In genomic region chr17:47738879-47739798, GRCm38 (mm10) we compare ENCODE assay signal across 8 mouse cellular contexts. TPM values are rescaled to one million over a fixed set of nuclear protein-coding genes. Genes with fewer than 3 reads are reported as not detected.
DNase-seq lines count a peak whose midpoint lies in the region; ATAC-seq and TF ChIP-seq lines count a peak whose summit lies in the region.

No protein-coding gene starts in this region.

- peaks cover 5% of the 10 kb centered on the region; the same call in 1 of the 2 replicates for H3K4me1 ChIP-seq in liver, adult 2 months (ENCODE audit: control insufficient read depth, insufficient read depth, low read length)
- H3K4me1 ChIP-seq in forebrain, embryonic 15.5 days = peaks cover 19% of the 10 kb centered on the region
- peaks cover 14% of the 10 kb centered on the region for H3K4me1 ChIP-seq in kidney, embryonic 14.5 days (ENCODE audit: control insufficient read depth, insufficient read depth, low read length)
- H3K4me1 ChIP-seq in stomach, embryonic 14.5 days (ENCODE audit: control insufficient read depth, insufficient read depth, low read length) = peaks cover 6% of the 10 kb centered on the region; the same call in 1 of the 2 replicates

- H3K36me3 ChIP-seq in liver, adult 2 months (ENCODE audit: control insufficient read depth, insufficient read depth, low read length) = no peaks in the 10 kb centered on the region
- H3K36me3 ChIP-seq in forebrain, embryonic 15.5 days = no peaks in the 10 kb centered on the region
- no peaks in the 10 kb centered on the region for H3K36me3 ChIP-seq in kidney, embryonic 14.5 days (ENCODE audit: control insufficient read depth, insufficient read depth, low read length)
- no peaks in the 10 kb centered on the region; the same call in 1 of the 2 replicates for H3K36me3 ChIP-seq in macrophage (ENCODE audit: inconsistent target)
- no peaks in the 10 kb centered on the region for H3K36me3 ChIP-seq in stomach, embryonic 14.5 days (ENCODE audit: control insufficient read depth, insufficient read depth, low read length)

- 64% methylated on average over 20 of the region's 20 CpGs for WGBS in liver, adult 2 months
- 8% methylated on average over 20 of the region's 20 CpGs for WGBS in forebrain, embryonic 15.5 days
- 3% methylated on average over 20 of the region's 20 CpGs for WGBS in kidney, embryonic 14.5 days
- 22% methylated on average over 20 of the region's 20 CpGs for WGBS in macrophage (ENCODE audit: missing documents)
- WGBS in stomach, embryonic 14.5 days = 12% methylated on average over 20 of the region's 20 CpGs

- ATAC-seq in forebrain, embryonic 15.5 days (replicated peaks) = no peak
- ATAC-seq in kidney, embryonic 14.5 days (ENCODE audit: low FRiP score, low TSS enrichment) = no peak
- no peak for ATAC-seq in stomach, embryonic 14.5 days (ENCODE audit: insufficient number of reproducible peaks, insufficient read depth, low FRiP score, low read depth)
- no peak for ATAC-seq in megakaryocyte progenitor cell, adult 5-6 weeks (replicated peaks; ENCODE audit: poor library complexity)

- H3K4me3 ChIP-seq in liver, adult 2 months (ENCODE audit: insufficient read depth, low read depth, low read length) = peak overlapping the region; percentile 84; the same call in 1 of the 2 replicates
- H3K4me3 ChIP-seq in forebrain, embryonic 15.5 days = peak overlapping the region; percentile 66
- H3K4me3 ChIP-seq in kidney, embryonic 14.5 days (ENCODE audit: low read length) = peak overlapping the region; percentile 74
- H3K4me3 ChIP-seq in macrophage (ENCODE audit: inconsistent target) = peak overlapping the region; percentile 38
- H3K4me3 ChIP-seq in stomach, embryonic 14.5 days (ENCODE audit: low read depth, low read length) = peak overlapping the region; percentile 78

- H3K9me3 ChIP-seq in forebrain, embryonic 15.5 days = no peaks in the 10 kb centered on the region
- H3K9me3 ChIP-seq in kidney, embryonic 14.5 days (ENCODE audit: control insufficient read depth, low read length) = no peaks in the 10 kb centered on the region
- no peaks in the 10 kb centered on the region for H3K9me3 ChIP-seq in stomach, embryonic 14.5 days (ENCODE audit: control insufficient read depth, low read depth, low read length)

- no peak for DNase-seq in liver, adult 2 months (ENCODE audit: extremely low read depth, low read depth, low spot score)
- DNase-seq in liver = no peak
- no peak for DNase-seq in frontal cortex, postnatal 14 days (ENCODE audit: low spot score in 2 of 2)

- H3K4me2 ChIP-seq in forebrain, embryonic 15.5 days (replicated peaks) = peak overlapping the region; percentile 99
- H3K4me2 ChIP-seq in kidney, embryonic 14.5 days (replicated peaks; ENCODE audit: low read depth, low read length) = peak overlapping the region; percentile 96
- H3K4me2 ChIP-seq in stomach, embryonic 14.5 days (replicated peaks; ENCODE audit: low read depth, low read length) = peak overlapping the region; percentile 97

- no peak for TF ChIP-seq POLR2A in liver, adult 2 months (IDR thresholded peaks at IDR 0.05; ENCODE audit: extremely low read depth, insufficient read depth, low read length)

- TF ChIP-seq CTCF in liver, adult 2 months (IDR thresholded peaks at IDR 0.05; ENCODE audit: low read depth, low read length) = no peak

- H3K9ac ChIP-seq in liver, adult 2 months (ENCODE audit: low read depth, low read length) = peak overlapping the region; percentile 55; the same call in 1 of the 2 replicates
- no peak overlapping the region for H3K9ac ChIP-seq in forebrain, embryonic 15.5 days (replicated peaks)
- H3K9ac ChIP-seq in kidney, embryonic 14.5 days (ENCODE audit: low read depth, low read length) = peak overlapping the region; percentile 80; the same call in 1 of the 2 replicates
- H3K9ac ChIP-seq in stomach, embryonic 14.5 days (replicated peaks; ENCODE audit: low read depth, low read length) = no peak overlapping the region

- H3K27ac ChIP-seq in liver, adult 2 months (replicated peaks; ENCODE audit: insufficient read depth, low read depth, low read length) = no peak overlapping the region
- H3K27ac ChIP-seq in forebrain, embryonic 15.5 days (replicated peaks) = no peak overlapping the region
- peak overlapping the region; percentile 90 for H3K27ac ChIP-seq in kidney, embryonic 14.5 days (ENCODE audit: low read depth, low read length)
- no peak overlapping the region for H3K27ac ChIP-seq in macrophage
- no peak overlapping the region for H3K27ac ChIP-seq in stomach, embryonic 14.5 days (ENCODE audit: low read length)

- no peaks in the 10 kb centered on the region for H3K27me3 ChIP-seq in liver, adult 2 months (ENCODE audit: control insufficient read depth, insufficient read depth, low read length)
- peaks cover 29% of the 10 kb centered on the region for H3K27me3 ChIP-seq in forebrain, embryonic 15.5 days
- no peaks in the 10 kb centered on the region for H3K27me3 ChIP-seq in kidney, embryonic 14.5 days (ENCODE audit: control insufficient read depth, insufficient read depth, low read length)
- no peaks in the 10 kb centered on the region for H3K27me3 ChIP-seq in stomach, embryonic 14.5 days (ENCODE audit: control insufficient read depth, insufficient read depth, low read length)

- peaks cover 35% of the 10 kb centered on the region for H3K79me2 ChIP-seq in liver, adult 2 months (ENCODE audit: control insufficient read depth, insufficient read depth, low read length)
- H3K79me2 ChIP-seq in macrophage (ENCODE audit: inconsistent target) = peaks cover 58% of the 10 kb centered on the region

RNA-seq across cellular contexts. Expression of gene Tfeb, which starts 2.3 kb away (rescaled TPM):
- total RNA-seq in liver, adult 2 months (2014; rRNA removed) = 5.7 and 8.1 TPM in 2 replicates
- 15.7 and 16.6 TPM in 2 replicates for polyA plus RNA-seq in liver, adult 2 months (2012; rRNA removed)
- polyA plus RNA-seq in forebrain, embryonic 15.5 days (2015; fragmentation: Nextera tagmentation; extraction: Ambion mirVana) = 2.0 and 2.3 TPM in 2 replicates
- polyA plus RNA-seq in kidney, embryonic 14.5 days (2014; fragmentation: Nextera tagmentation; extraction: Ambion mirVana) = 11.7 and 12.0 TPM in 2 replicates
- total RNA-seq in macrophage (2018; cell fraction: chromatin; rRNA removed) = 100 to 1,000 TPM in 6 of 26 experiments, 10 to 100 TPM in 16, 1 to 10 TPM in 4; 5.7 to 136 (median 54.5) TPM
- 10 to 100 TPM in 24 of 26 experiments, 1 to 10 TPM in 2; 6.8 to 49.1 (median 37.2) TPM for total RNA-seq in macrophage (2018; cell fraction: cytosol; rRNA removed)
- total RNA-seq in macrophage (2018; cell fraction: nucleus; rRNA removed) = 10 to 100 TPM; 11.7 to 97.4 (median 40.8) TPM
- 15.5 to 41.8 TPM (median 22.8 TPM) in 3 replicates for polyA plus RNA-seq in macrophage (2018)
- polyA plus RNA-seq in stomach, embryonic 14.5 days (2014; fragmentation: Nextera tagmentation; extraction: Ambion mirVana) = 5.1 and 6.0 TPM in 2 replicates
- 6.5 and 7.5 TPM in 2 replicates for total RNA-seq in megakaryocyte progenitor cell, adult 5-6 weeks (2015)
- total RNA-seq in megakaryocyte progenitor cell, adult 5-6 weeks (2017) = 7.5 and 10.9 TPM in 2 replicates

RNA-seq across cellular contexts. Expression of gene Pgc, which starts 12.5 kb away (rescaled TPM):
- total RNA-seq in liver, adult 2 months (2014; rRNA removed) = 0.20 TPM in 1 of 2 replicates, not detected in the other
- 0.26 and 0.37 TPM in 2 replicates for polyA plus RNA-seq in liver, adult 2 months (2012; rRNA removed)
- not detected in 2 replicates for polyA plus RNA-seq in forebrain, embryonic 15.5 days (2015; fragmentation: Nextera tagmentation; extraction: Ambion mirVana)
- polyA plus RNA-seq in kidney, embryonic 14.5 days (2014; fragmentation: Nextera tagmentation; extraction: Ambion mirVana) = not detected in 2 replicates
- total RNA-seq in macrophage (2018; cell fraction: chromatin; rRNA removed) = not detected
- not detected for total RNA-seq in macrophage (2018; cell fraction: cytosol; rRNA removed)
- total RNA-seq in macrophage (2018; cell fraction: nucleus; rRNA removed) = not detected
- polyA plus RNA-seq in macrophage (2018) = not detected in 3 replicates
- polyA plus RNA-seq in stomach, embryonic 14.5 days (2014; fragmentation: Nextera tagmentation; extraction: Ambion mirVana) = 36.4 and 43.8 TPM in 2 replicates
- total RNA-seq in megakaryocyte progenitor cell, adult 5-6 weeks (2015) = not detected in 2 replicates
- not detected in 2 replicates for total RNA-seq in megakaryocyte progenitor cell, adult 5-6 weeks (2017)

RNA-seq across cellular contexts. Expression of gene Prickle4, which starts 44.6 kb away (rescaled TPM):
- 1.9 and 2.0 TPM in 2 replicates for total RNA-seq in liver, adult 2 months (2014; rRNA removed)
- polyA plus RNA-seq in liver, adult 2 months (2012; rRNA removed) = 7.9 and 9.9 TPM in 2 replicates
- 0.88 and 0.97 TPM in 2 replicates for polyA plus RNA-seq in forebrain, embryonic 15.5 days (2015; fragmentation: Nextera tagmentation; extraction: Ambion mirVana)
- 0.99 and 1.3 TPM in 2 replicates for polyA plus RNA-seq in kidney, embryonic 14.5 days (2014; fragmentation: Nextera tagmentation; extraction: Ambion mirVana)
- 1 to 10 TPM in 6 of 26 experiments, not detected in 20; 1.6 to 4.1 (median 2.7) TPM for total RNA-seq in macrophage (2018; cell fraction: chromatin; rRNA removed)
- total RNA-seq in macrophage (2018; cell fraction: cytosol; rRNA removed) = under 1 TPM in 7 of 26 experiments, not detected in 19; 0.18 to 0.82 (median 0.41) TPM
- total RNA-seq in macrophage (2018; cell fraction: nucleus; rRNA removed) = 1 to 10 TPM in 9 of 26 experiments, not detected in 17; 1.4 to 3.7 (median 2.0) TPM
- polyA plus RNA-seq in macrophage (2018) = 0.76 to 1.3 TPM in 2 of 3 replicates, not detected in the other
- 2.0 and 2.1 TPM in 2 replicates for polyA plus RNA-seq in stomach, embryonic 14.5 days (2014; fragmentation: Nextera tagmentation; extraction: Ambion mirVana)
- 0.15 and 0.64 TPM in 2 replicates for total RNA-seq in megakaryocyte progenitor cell, adult 5-6 weeks (2015)
- total RNA-seq in megakaryocyte progenitor cell, adult 5-6 weeks (2017) = 0.33 and 1.4 TPM in 2 replicates

RNA-seq across cellular contexts. Expression of gene Gm21981, which starts 44.9 kb away (rescaled TPM):
- 0.09 and 0.27 TPM in 2 replicates for total RNA-seq in liver, adult 2 months (2014; rRNA removed)
- polyA plus RNA-seq in liver, adult 2 months (2012; rRNA removed) = 0.36 and 0.46 TPM in 2 replicates
- polyA plus RNA-seq in forebrain, embryonic 15.5 days (2015; fragmentation: Nextera tagmentation; extraction: Ambion mirVana) = 0.33 and 0.73 TPM in 2 replicates
- 0.55 and 1.2 TPM in 2 replicates for polyA plus RNA-seq in kidney, embryonic 14.5 days (2014; fragmentation: Nextera tagmentation; extraction: Ambion mirVana)
- total RNA-seq in macrophage (2018; cell fraction: chromatin; rRNA removed) = under 1 TPM in 8 of 26 experiments, not detected in 18; 0.31 to 0.79 (median 0.41) TPM
- under 1 TPM; 0.10 to 0.92 (median 0.37) TPM for total RNA-seq in macrophage (2018; cell fraction: cytosol; rRNA removed)
- total RNA-seq in macrophage (2018; cell fraction: nucleus; rRNA removed) = 1 to 10 TPM in 1 of 26 experiments, under 1 TPM in 13, not detected in 12; 0.22 to 1.1 (median 0.54) TPM
- 0.23 to 0.79 TPM (median 0.74 TPM) in 3 replicates for polyA plus RNA-seq in macrophage (2018)
- polyA plus RNA-seq in stomach, embryonic 14.5 days (2014; fragmentation: Nextera tagmentation; extraction: Ambion mirVana) = 0.98 and 1.2 TPM in 2 replicates
- 0.54 TPM in 1 of 2 replicates, not detected in the other for total RNA-seq in megakaryocyte progenitor cell, adult 5-6 weeks (2015)
- not detected in 2 replicates for total RNA-seq in megakaryocyte progenitor cell, adult 5-6 weeks (2017)

RNA-seq across cellular contexts. Expression of gene Frs3, which starts 50.3 kb away (rescaled TPM):
- 1.7 and 1.9 TPM in 2 replicates for total RNA-seq in liver, adult 2 months (2014; rRNA removed)
- 6.5 and 7.1 TPM in 2 replicates for polyA plus RNA-seq in liver, adult 2 months (2012; rRNA removed)
- polyA plus RNA-seq in forebrain, embryonic 15.5 days (2015; fragmentation: Nextera tagmentation; extraction: Ambion mirVana) = 18.0 and 23.2 TPM in 2 replicates
- 2.9 and 4.6 TPM in 2 replicates for polyA plus RNA-seq in kidney, embryonic 14.5 days (2014; fragmentation: Nextera tagmentation; extraction: Ambion mirVana)
- total RNA-seq in macrophage (2018; cell fraction: chromatin; rRNA removed) = 10 to 100 TPM in 1 of 26 experiments, 1 to 10 TPM in 14, under 1 TPM in 3, not detected in 8; 0.37 to 10.7 (median 2.6) TPM
- 1 to 10 TPM in 7 of 26 experiments, under 1 TPM in 19; 0.08 to 2.0 (median 0.51) TPM for total RNA-seq in macrophage (2018; cell fraction: cytosol; rRNA removed)
- 1 to 10 TPM in 15 of 26 experiments, under 1 TPM in 4, not detected in 7; 0.22 to 6.4 (median 1.9) TPM for total RNA-seq in macrophage (2018; cell fraction: nucleus; rRNA removed)
- polyA plus RNA-seq in macrophage (2018) = 0.65 to 1.3 TPM (median 0.73 TPM) in 3 replicates
- polyA plus RNA-seq in stomach, embryonic 14.5 days (2014; fragmentation: Nextera tagmentation; extraction: Ambion mirVana) = 4.2 and 5.2 TPM in 2 replicates
- 0.22 and 0.72 TPM in 2 replicates for total RNA-seq in megakaryocyte progenitor cell, adult 5-6 weeks (2015)
- 0.12 and 0.61 TPM in 2 replicates for total RNA-seq in megakaryocyte progenitor cell, adult 5-6 weeks (2017)

Comparison
In these comparisons a context has a peak if more than half of its experiments do, and no peak if none do; other contexts are left out.
1. H3K9ac ChIP-seq: peak in liver, adult 2 months (single experiment) and kidney, embryonic 14.5 days (single experiment); none in forebrain, embryonic 15.5 days (single experiment) and stomach, embryonic 14.5 days (single experiment).
2. RNA of gene Pgc, which starts 12.5 kb away (polyA plus RNA-seq): 36.4 to 43.8 TPM in stomach, embryonic 14.5 days; 0.26 to 0.37 TPM in liver, adult 2 months, not detected in forebrain, embryonic 15.5 days, not detected in kidney, embryonic 14.5 days and not detected in macrophage; every median in the first group is over 10 times any median in the second.
3. Peak in every context shown above with its lines, with median percentiles within 50 percentile points of each other: H3K4me3 ChIP-seq and H3K4me2 ChIP-seq.